Mouse (Mus musculus) embryo, embryonic 9.5 days (tissue): Measurements from ENCODE around the gene Olfr777.
"Not testable (repeated sequence)": the region's sequence is repeated elsewhere in the genome, so short reads cannot be mapped to it uniquely, and the experiment has no call there.

Source experiments
- DNase-seq: peaks from one replicate; pipeline ENCODE4 v3.0.0-alpha.2; 2017; ENCODE audit errors: extremely low spot score

Gene Olfr777

GRCm38 (mm10) chr10:129271081-129271535, at the start of gene Olfr777:
Gene Olfr777 (minus strand): TSS chr10:129271485.
- DNase-seq, result no peak

- no peak for DNase-seq
These were observed 46.5 kb upstream of the Olfr777 start, which contains the start of gene Olfr780 for GRCm38 (mm10) chr10:129317817-129318216. Gene Olfr780 (plus strand): TSS chr10:129318117.

GRCm38 (mm10) chr10:129313521-129313920, 42.2 kb upstream of the Olfr777 start:
- DNase-seq, result not testable (repeated sequence)

GRCm38 (mm10) chr10:129312973-129313372, 41.7 kb upstream of the Olfr777 start:
- DNase-seq, result not testable (repeated sequence)

- no peak for DNase-seq
These were observed 12.5 kb downstream of the Olfr777 start, which contains the start of gene Olfr776 for GRCm38 (mm10) chr10:129258827-129259226. Gene Olfr776 (plus strand): TSS chr10:129259127.

- DNase-seq, result no peak
These were observed 23.2 kb downstream of the Olfr777 start, which contains the start of gene Olfr775 for GRCm38 (mm10) chr10:129248112-129248511. Gene Olfr775 (plus strand): TSS chr10:129248412.

- no peak for DNase-seq
These were observed 35.4 kb downstream of the Olfr777 start, which contains the start of gene Olfr774 for GRCm38 (mm10) chr10:129235904-129236303. Gene Olfr774 (plus strand): TSS chr10:129236204.

- no peak for DNase-seq
These were observed 40.5 kb downstream of the Olfr777 start for GRCm38 (mm10) chr10:129230737-129231136.
